11 mouse cellular contexts compared by ENCODE assay signal in genomic region chr4:59859693-59860425, GRCm38 (mm10). TPM values are rescaled to one million over a fixed set of nuclear protein-coding genes. Genes with fewer than 3 reads are reported as not detected.
DNase-seq lines count a peak whose midpoint lies in the region; ATAC-seq and TF ChIP-seq lines count a peak whose summit lies in the region.
"Had no signal": no experiment of that assay in that cellular context is flagged by ENCODE, and none has a peak within 500 bp of the region (broad histone marks: within the 10 kb centered on the region; RNA-seq: fewer than 3 reads in every experiment).

No protein-coding gene starts in this region.

- H3K36me3 ChIP-seq in hindbrain, embryonic 14.5 days (replicated peaks; ENCODE audit: control insufficient read depth, insufficient read depth): peaks cover 9% of the 10 kb centered on the region
- no peaks in the 10 kb centered on the region for H3K36me3 ChIP-seq in lung, embryonic 16.5 days (ENCODE audit: control insufficient read depth, insufficient read depth, low read length)
- H3K36me3 ChIP-seq: liver, embryonic 15.5 days had no signal

- ATAC-seq in hindbrain, embryonic 14.5 days (ENCODE audit: low FRiP score): peak; percentile 53
- peak; percentile 79 for ATAC-seq in lung, embryonic 16.5 days (ENCODE audit: low read depth)
- no peak for ATAC-seq in megakaryocyte-erythroid progenitor cell, adult 5-6 weeks (replicated peaks; ENCODE audit: low FRiP score, low TSS enrichment, poor library complexity, severe bottlenecking)

- 0 out of 2 replicates have a peak overlapping the region, but pooled peaks have one; percentile 38 for H3K27ac ChIP-seq in gastrocnemius, adult 2 months
- H3K27ac ChIP-seq in hindbrain, embryonic 14.5 days: no peak overlapping the region
- H3K27ac ChIP-seq in lung, embryonic 16.5 days (ENCODE audit: low read length): peak overlapping the region; percentile 80
- H3K27ac ChIP-seq: liver, embryonic 15.5 days had no signal

- H3K9ac ChIP-seq in hindbrain, embryonic 14.5 days: no peak overlapping the region
- no peak overlapping the region for H3K9ac ChIP-seq in lung, embryonic 16.5 days (ENCODE audit: low read length)
- H3K9ac ChIP-seq: liver, embryonic 15.5 days had no signal

- DNase-seq in gastrocnemius, adult 2 months: no peak
- DNase-seq in gastrocnemius, postnatal 25 days: no peak
- DNase-seq in R1 (ENCODE audit: low read depth, low spot score): peak; percentile 76
- no peak for DNase-seq in hindbrain, embryonic 14.5 days (ENCODE audit: low spot score)
- DNase-seq in spleen, postnatal 36 days (ENCODE audit: low spot score in 2 of 2): no peak
- DNase-seq in adrenal gland, adult 2 months: no peak

- no peaks in the 10 kb centered on the region; the same call in 1 of the 2 replicates for H3K4me1 ChIP-seq in hindbrain, embryonic 14.5 days (replicated peaks; ENCODE audit: control insufficient read depth, insufficient read depth, low read length)
- 0 out of 2 replicates have a peak, but pooled peaks cover 5% of the 10 kb centered on the region for H3K4me1 ChIP-seq in lung, embryonic 16.5 days (replicated peaks; ENCODE audit: control insufficient read depth, insufficient read depth, low read length)

- no peak overlapping the region for H3K4me3 ChIP-seq in gastrocnemius, adult 2 months
- H3K4me3 ChIP-seq in hindbrain, embryonic 14.5 days (replicated peaks; ENCODE audit: low read length): no peak overlapping the region
- no peak overlapping the region for H3K4me3 ChIP-seq in lung, embryonic 16.5 days (ENCODE audit: low read length)
- H3K4me3 ChIP-seq: erythroblast, embryonic 14.5 days; liver, embryonic 15.5 days had no signal

- no peak for TF ChIP-seq CTCF in gastrocnemius, adult 2 months (IDR thresholded peaks at IDR 0.05)

- intact Hi-C loops in gastrocnemius, adult 2 months (cut with DNase I): no loop called here

- H3K9me3 ChIP-seq in hindbrain, embryonic 14.5 days (ENCODE audit: control insufficient read depth, low read length): no peaks in the 10 kb centered on the region
- no peaks in the 10 kb centered on the region for H3K9me3 ChIP-seq in lung, embryonic 16.5 days (ENCODE audit: control insufficient read depth, low read length)
- H3K9me3 ChIP-seq: liver, embryonic 15.5 days had no signal

- WGBS in hindbrain, embryonic 14.5 days: 67% methylated on average over 16 of the region's 16 CpGs
- WGBS in lung, embryonic 16.5 days: 48% methylated on average over 16 of the region's 16 CpGs

- no peaks in the 10 kb centered on the region for H3K27me3 ChIP-seq in hindbrain, embryonic 14.5 days (ENCODE audit: control insufficient read depth, insufficient read depth, low read length)
- H3K27me3 ChIP-seq in lung, embryonic 16.5 days (ENCODE audit: control insufficient read depth, insufficient read depth, low read depth, low read length): no peaks in the 10 kb centered on the region
- H3K27me3 ChIP-seq: liver, embryonic 15.5 days had no signal

- H3K4me2 ChIP-seq in hindbrain, embryonic 14.5 days (replicated peaks): no peak overlapping the region
- H3K4me2 ChIP-seq in lung, embryonic 16.5 days (ENCODE audit: low read depth, low read length): peak overlapping the region; percentile 7; the same call in 1 of the 2 replicates
- H3K4me2 ChIP-seq: liver, embryonic 15.5 days had no signal

RNA-seq across cellular contexts. Expression of gene Snx30, which starts 54.2 kb away (rescaled TPM):
- total RNA-seq in gastrocnemius, adult 2 months (2021): 1 to 10 TPM; 3.1 to 4.1 TPM
- 1 to 10 TPM; 2.7 to 4.4 TPM for total RNA-seq in gastrocnemius, postnatal 25 days (2021)
- 21.9 and 29.2 TPM in 2 replicates for polyA plus RNA-seq in hindbrain, embryonic 14.5 days (2014; fragmentation: Nextera tagmentation; extraction: Ambion mirVana)
- 6.9 and 7.7 TPM in 2 replicates for polyA plus RNA-seq in lung, embryonic 16.5 days (2015; fragmentation: Nextera tagmentation; extraction: Ambion mirVana)
- total RNA-seq in megakaryocyte-erythroid progenitor cell, adult 5-6 weeks (2014; fragmentation: Nextera tagmentation): 6.6 and 11.2 TPM in 2 replicates
- 4.9 and 13.2 TPM in 2 replicates for total RNA-seq in megakaryocyte-erythroid progenitor cell, adult 5-6 weeks (2017)
- 1 to 10 TPM; 5.3 to 6.6 TPM for total RNA-seq in adrenal gland, adult 2 months (2021)
- polyA plus RNA-seq in adrenal gland, adult 2 months (2012; rRNA removed): 0.90 and 2.4 TPM in 2 replicates

RNA-seq across cellular contexts. Expression of gene Slc46a2, which starts 55.0 kb away (rescaled TPM):
- total RNA-seq in gastrocnemius, adult 2 months (2021): not detected
- total RNA-seq in gastrocnemius, postnatal 25 days (2021): not detected
- not detected in 2 replicates for polyA plus RNA-seq in hindbrain, embryonic 14.5 days (2014; fragmentation: Nextera tagmentation; extraction: Ambion mirVana)
- polyA plus RNA-seq in lung, embryonic 16.5 days (2015; fragmentation: Nextera tagmentation; extraction: Ambion mirVana): 1.1 and 2.5 TPM in 2 replicates
- not detected in 2 replicates for total RNA-seq in megakaryocyte-erythroid progenitor cell, adult 5-6 weeks (2014; fragmentation: Nextera tagmentation)
- total RNA-seq in megakaryocyte-erythroid progenitor cell, adult 5-6 weeks (2017): not detected in 2 replicates
- not detected for total RNA-seq in adrenal gland, adult 2 months (2021)
- not detected in 2 replicates for polyA plus RNA-seq in adrenal gland, adult 2 months (2012; rRNA removed)
- total RNA-seq: MEL had no signal
- polyA plus RNA-seq: erythroblast, embryonic 14.5 days; liver, embryonic 15.5 days had no signal

RNA-seq across cellular contexts. Expression of gene Inip, which starts 58.5 kb away (rescaled TPM):
- total RNA-seq in gastrocnemius, adult 2 months (2021): 1 to 10 TPM; 2.8 to 5.9 TPM
- total RNA-seq in gastrocnemius, postnatal 25 days (2021): 1 to 10 TPM; 2.7 to 4.2 TPM
- polyA plus RNA-seq in hindbrain, embryonic 14.5 days (2014; fragmentation: Nextera tagmentation; extraction: Ambion mirVana): 52.2 and 52.7 TPM in 2 replicates
- 46.9 and 47.7 TPM in 2 replicates for polyA plus RNA-seq in lung, embryonic 16.5 days (2015; fragmentation: Nextera tagmentation; extraction: Ambion mirVana)
- total RNA-seq in megakaryocyte-erythroid progenitor cell, adult 5-6 weeks (2014; fragmentation: Nextera tagmentation): 44.1 and 47.2 TPM in 2 replicates
- total RNA-seq in megakaryocyte-erythroid progenitor cell, adult 5-6 weeks (2017): 41.4 and 52.0 TPM in 2 replicates
- total RNA-seq in adrenal gland, adult 2 months (2021): 10 to 100 TPM; 16.1 to 18.0 TPM
- polyA plus RNA-seq in adrenal gland, adult 2 months (2012; rRNA removed): 5.0 and 6.7 TPM in 2 replicates
